Mouse (Mus musculus) intestine, embryonic 14.5 days (tissue): Measurements from ENCODE around the gene Gsap. TPM values are rescaled to one million over a fixed set of nuclear protein-coding genes. Genes with fewer than 3 reads are reported as not detected.

ENCODE experiments used
- ATAC-seq: fragments of 200-750 bp; cut with Nextera tagmentation; replicated peaks from 2 replicates; pipeline ENCODE4 v1.8.0; 2017; ENCODE audit warnings: low read depth, moderate number of reproducible peaks, moderate TSS enrichment, moderate library complexity; ENCODE audit not compliant: low FRiP score, low TSS enrichment
- DNase-seq: peaks from one replicate; pipeline ENCODE4 v3.0.0-alpha.2; 2018; ENCODE audit warnings: low spot score
- H3K27ac ChIP-seq: fragments of 300-500 bp; sonication (generic); 2 replicates; pipeline ENCODE4 v1.5.1; 2014; ENCODE audit warnings: low read depth, mild to moderate bottlenecking, control low read depth
- H3K27me3 ChIP-seq: fragments of 300-500 bp; sonication (generic); replicated peaks from 2 replicates; pipeline ENCODE4 v1.6.1; 2014; ENCODE audit warnings: low read length, control low read depth; ENCODE audit not compliant: control insufficient read depth, insufficient read depth
- H3K36me3 ChIP-seq: fragments of 300-500 bp; sonication (generic); 2 replicates; pipeline ENCODE4 v1.6.1; 2014; ENCODE audit warnings: low read length, control low read depth; ENCODE audit not compliant: control insufficient read depth, insufficient read depth
- H3K4me1 ChIP-seq: fragments of 300-500 bp; sonication (generic); replicated peaks from 2 replicates; pipeline ENCODE4 v1.6.1; 2014; ENCODE audit warnings: low read length, control low read depth, mixed read lengths; ENCODE audit not compliant: control insufficient read depth, insufficient read depth
- H3K4me2 ChIP-seq: fragments of 300-500 bp; sonication (generic); 2 replicates; pipeline ENCODE4 v1.6.1; 2014; ENCODE audit warnings: low read length
- H3K4me3 ChIP-seq: fragments of 300-500 bp; sonication (generic); 2 replicates; pipeline ENCODE4 v1.5.1; 2014; ENCODE audit warnings: low read depth, low read length, control low read depth, mixed read lengths
- H3K9ac ChIP-seq: fragments of 300-500 bp; sonication (generic); 2 replicates; pipeline ENCODE4 v1.6.1; 2014; ENCODE audit warnings: mild to moderate bottlenecking, low read length
- H3K9me3 ChIP-seq: fragments of 300-500 bp; sonication (generic); 2 replicates; pipeline ENCODE4 v1.6.1; 2016; ENCODE audit warnings: low read length, control low read depth; ENCODE audit not compliant: control insufficient read depth
- WGBS: fragments of 180-500 bp; shearing (Covaris S2); extraction: QIAGEN DNeasy Blood & Tissue Kit; methylation state at CpG from one replicate; pipeline ENCODE4 v1.1.7; 2014; 5-methylcytosine and 5-hydroxymethylcytosine counted together
- polyA plus RNA-seq: library from polyadenylated mRNA; unstranded; fragments of >200 nt; fragmentation: Nextera tagmentation; extraction: Ambion mirVana; gene quantifications from 2 replicates; pipeline ENCODE4 v1.2.1, GENCODE M21; 2014

Gsap gene
- polyA plus RNA-seq, 1 experiment from 2014 or later: 2.3 TPM

DNA sequence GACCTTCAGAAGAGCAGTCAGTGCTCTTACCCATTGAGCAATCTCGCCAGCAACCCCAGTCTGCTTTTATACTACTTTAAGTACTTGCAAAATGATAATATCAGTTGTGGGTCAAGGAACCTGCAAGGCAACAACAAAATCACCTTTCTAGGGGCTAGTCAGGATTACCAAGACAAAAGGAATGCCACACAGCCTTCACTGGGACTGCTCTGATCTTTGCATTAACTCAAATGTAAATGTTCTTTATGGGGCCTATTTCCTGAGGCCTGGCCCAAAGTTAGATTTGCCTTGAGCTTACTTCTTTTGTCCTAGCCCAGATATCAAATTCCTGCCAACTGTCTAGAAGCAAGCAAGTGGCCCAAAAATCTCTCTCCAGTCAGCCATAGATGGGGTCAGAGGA, 58.5 kb downstream of the Gsap start:
- no peak overlapping the region for H3K9ac ChIP-seq
- no peak overlapping the region for H3K27ac ChIP-seq
- ATAC-seq (no peak), DNase-seq (no peak)
- H3K36me3 ChIP-seq: no peaks in the 10 kb centered on the region
- H3K4me2 ChIP-seq: no peak overlapping the region
- 91% methylated on average over 1 of the region's 1 CpGs for WGBS
- H3K9me3 ChIP-seq: no peaks in the 10 kb centered on the region
- H3K4me1 ChIP-seq: no peaks in the 10 kb centered on the region; the same call in 1 of the 2 replicates
- no peaks in the 10 kb centered on the region for H3K27me3 ChIP-seq
- H3K4me3 ChIP-seq: no peak overlapping the region

DNA sequence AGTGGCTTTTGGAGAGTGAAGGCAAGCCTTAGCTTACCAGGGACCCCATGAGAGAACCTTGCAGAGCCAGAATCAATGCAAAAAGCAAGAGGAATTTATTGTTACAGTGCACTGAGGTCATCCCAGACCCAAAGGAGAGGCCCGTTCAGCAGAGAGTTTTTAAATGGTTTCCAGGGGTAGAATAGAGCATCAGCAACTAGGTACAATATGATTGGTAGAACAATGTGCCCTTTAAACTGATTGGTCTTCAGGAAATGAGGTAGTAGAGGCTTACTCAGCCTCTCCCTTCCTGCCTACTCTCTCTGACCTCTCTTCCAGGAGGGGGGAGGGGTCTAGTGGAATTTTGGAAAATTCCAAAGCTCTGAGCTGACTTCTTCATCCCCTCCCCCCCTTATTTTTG, 59.2 kb downstream of the Gsap start:
- DNase-seq (no peak), ATAC-seq (no peak)
- 83% methylated on average over 1 of the region's 1 CpGs for WGBS

DNA sequence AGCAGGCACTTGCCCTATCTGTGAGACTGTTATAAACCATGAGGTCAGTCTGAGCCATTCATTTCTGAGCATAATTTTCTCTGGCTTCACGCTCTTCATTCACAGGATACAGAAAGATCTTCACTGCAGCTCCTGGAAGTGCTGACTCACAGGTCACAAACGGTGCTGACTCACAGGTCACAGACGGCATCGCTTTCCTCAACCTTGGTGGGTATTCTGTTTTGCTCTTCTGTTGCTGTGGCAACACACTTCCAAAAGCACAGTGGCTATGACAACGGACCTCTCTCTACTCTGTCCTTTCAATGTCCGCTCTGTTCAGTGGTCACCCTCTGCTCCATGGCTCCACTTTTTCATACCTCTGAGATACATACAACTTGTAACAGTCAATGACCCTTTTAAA, 60.7 kb downstream of the Gsap start:
- no peak overlapping the region for H3K9ac ChIP-seq
- whole genome bisulfite sequencing: 71% methylated on average over 6 of the region's 6 CpGs
- H3K4me2 ChIP-seq: no peak overlapping the region
- DNase-seq (no peak), ATAC-seq (no peak)
- H3K27me3 ChIP-seq: no peaks in the 10 kb centered on the region
- no peaks in the 10 kb centered on the region for H3K9me3 ChIP-seq
- no peaks in the 10 kb centered on the region for H3K36me3 ChIP-seq
- no peaks in the 10 kb centered on the region; the same call in 1 of the 2 replicates for H3K4me1 ChIP-seq
- no peak overlapping the region for H3K27ac ChIP-seq
- no peak overlapping the region for H3K4me3 ChIP-seq

More for the DNA sequence above, 59.2 kb downstream of the Gsap start:
- no peaks in the 10 kb centered on the region for H3K9me3 ChIP-seq
- no peak overlapping the region for H3K27ac ChIP-seq
- H3K4me3 ChIP-seq: no peak overlapping the region
- no peak overlapping the region for H3K9ac ChIP-seq
- H3K27me3 ChIP-seq: no peaks in the 10 kb centered on the region
- H3K4me1 ChIP-seq: no peaks in the 10 kb centered on the region; the same call in 1 of the 2 replicates
- no peak overlapping the region for H3K4me2 ChIP-seq
- no peaks in the 10 kb centered on the region for H3K36me3 ChIP-seq

DNA sequence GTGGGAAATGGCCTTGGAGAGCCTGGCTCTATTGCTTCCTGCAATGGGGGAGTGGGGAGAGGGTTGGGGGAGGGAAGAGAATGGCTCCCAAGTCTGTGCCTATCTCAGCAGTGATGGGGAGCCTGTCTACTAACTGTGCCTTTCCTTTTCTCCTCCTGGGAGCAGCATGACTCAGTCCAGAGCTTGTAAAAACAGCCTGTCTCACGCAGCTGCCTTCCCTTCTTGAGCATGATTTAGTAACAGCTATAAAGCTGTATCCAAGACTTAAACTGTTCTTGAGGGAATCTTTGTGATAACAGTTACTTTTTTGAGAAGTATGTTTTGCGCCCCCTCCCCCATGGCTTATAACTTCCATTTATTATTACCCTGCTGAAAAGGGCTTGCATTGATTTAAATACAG, 61.9 kb downstream of the Gsap start:
- DNase-seq: no peak
- no peak overlapping the region for H3K27ac ChIP-seq
- no peak overlapping the region for H3K4me2 ChIP-seq
- whole genome bisulfite sequencing: 42% methylated on average over 2 of the region's 2 CpGs
- no peaks in the 10 kb centered on the region for H3K9me3 ChIP-seq
- H3K36me3 ChIP-seq: no peaks in the 10 kb centered on the region
- no peak overlapping the region for H3K9ac ChIP-seq
- no peaks in the 10 kb centered on the region; the same call in 1 of the 2 replicates for H3K4me1 ChIP-seq
- ATAC-seq: no peak
- no peaks in the 10 kb centered on the region for H3K27me3 ChIP-seq
- H3K4me3 ChIP-seq: no peak overlapping the region

DNA sequence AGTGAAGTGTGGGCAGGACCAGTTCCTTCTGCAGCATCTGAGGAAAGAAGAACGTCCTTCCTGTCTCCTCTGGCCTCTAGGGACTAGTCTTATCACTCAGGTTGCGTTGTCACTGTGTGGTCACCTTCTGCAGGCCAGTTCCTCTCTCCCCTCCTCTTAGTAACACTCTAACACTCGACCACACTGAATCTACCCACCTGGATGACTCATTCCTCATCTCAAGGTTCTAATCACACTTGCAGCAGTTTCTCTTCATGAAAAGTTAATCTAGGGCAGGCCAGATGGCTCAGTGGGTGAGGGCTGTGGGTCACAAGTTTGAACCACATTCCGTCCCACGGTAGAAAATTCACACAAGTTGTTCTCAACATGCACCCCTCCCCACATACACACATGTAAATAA, 62.8 kb downstream of the Gsap start:
- Histone ChIP-seq H3K4me1 (no peaks in the 10 kb centered on the region; the same call in 1 of the 2 replicates), H3K9ac (no peak overlapping the region), H3K4me3 (no peak overlapping the region), H3K4me2 (no peak overlapping the region), H3K27me3 (no peaks in the 10 kb centered on the region), H3K36me3 (no peaks in the 10 kb centered on the region), H3K9me3 (no peaks in the 10 kb centered on the region), H3K27ac (no peak overlapping the region)
- ATAC-seq: no peak
- no peak for DNase-seq
- 71% methylated on average over 5 of the region's 5 CpGs for WGBS

DNA sequence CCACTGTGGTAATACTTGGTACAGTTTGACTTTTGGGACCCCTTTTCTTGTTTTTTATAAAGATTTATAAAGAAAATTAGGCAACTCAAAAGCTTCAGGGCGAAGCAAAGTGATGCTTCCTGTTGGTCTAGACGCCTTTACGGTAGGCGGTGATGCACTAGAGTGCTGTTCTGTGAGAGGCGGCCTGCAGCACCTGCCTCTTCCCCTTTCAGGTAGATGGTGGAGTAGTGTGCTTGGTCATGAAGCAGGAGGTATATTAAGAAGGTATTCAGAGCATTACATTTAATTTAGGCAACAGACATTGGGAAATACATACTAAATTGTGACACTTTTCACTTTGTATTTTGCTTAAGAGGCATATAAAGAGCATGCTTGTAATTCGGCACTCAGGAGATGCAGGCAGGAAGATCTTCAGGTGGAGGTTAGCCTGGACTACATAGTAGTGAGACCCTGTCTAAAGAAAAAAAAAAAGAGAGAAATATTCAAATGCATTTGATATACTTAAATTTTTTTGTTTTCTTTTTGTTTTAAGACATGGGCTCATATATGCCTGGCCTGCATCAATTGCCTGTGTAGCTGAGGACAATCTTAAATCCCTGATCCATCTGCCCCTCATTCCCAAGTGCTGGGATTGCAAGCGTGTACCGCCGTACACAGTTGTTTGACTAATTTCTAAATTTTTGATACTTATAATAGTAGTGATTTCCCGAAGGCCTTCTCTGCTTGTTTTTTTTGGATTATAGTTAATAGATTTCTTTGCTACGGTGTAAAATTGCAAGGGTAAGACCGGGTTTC, 68.9 kb downstream of the Gsap start:
- Histone ChIP-seq H3K4me3 (no peak overlapping the region), H3K27ac (no peak overlapping the region), H3K27me3 (no peaks in the 10 kb centered on the region), H3K9me3 (no peaks in the 10 kb centered on the region), H3K36me3 (no peaks in the 10 kb centered on the region), H3K9ac (no peak overlapping the region), H3K4me1 (no peaks in the 10 kb centered on the region), H3K4me2 (no peak overlapping the region)
- no peak for DNase-seq
- 91% methylated on average over 12 of the region's 12 CpGs for WGBS
- no peak for ATAC-seq

DNA sequence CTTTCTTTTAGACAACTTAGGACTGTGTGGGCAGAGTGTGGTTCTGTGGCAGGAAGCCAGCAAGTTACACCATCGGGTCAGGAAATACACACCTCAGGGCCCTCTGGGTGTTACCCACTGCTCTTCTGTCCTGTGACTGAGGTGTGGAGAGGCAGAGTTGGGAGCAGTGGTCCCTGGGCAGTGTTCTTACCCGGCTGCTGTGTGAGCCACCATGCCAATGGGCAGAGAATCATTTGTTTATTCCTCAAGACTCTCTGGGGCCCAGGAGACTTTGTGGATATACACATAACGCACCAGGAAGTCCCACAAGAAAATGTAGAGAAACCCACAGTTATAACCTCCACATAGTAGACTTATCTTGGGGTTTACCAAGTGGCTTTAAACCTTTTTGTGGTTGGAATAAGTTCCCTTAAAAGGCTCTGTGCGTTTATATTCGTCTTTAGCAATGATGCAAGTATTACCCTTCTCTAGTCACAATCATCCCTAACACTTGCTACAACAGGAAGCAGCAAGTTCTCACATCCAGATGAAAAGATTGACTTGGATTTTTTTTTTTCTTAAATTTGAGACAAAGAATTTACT, 69.6 kb downstream of the Gsap start:
- H3K9ac ChIP-seq: no peak overlapping the region
- ATAC-seq: no peak
- DNase-seq: no peak
- H3K4me1 ChIP-seq: no peaks in the 10 kb centered on the region
- H3K4me2 ChIP-seq: no peak overlapping the region
- H3K4me3 ChIP-seq: no peak overlapping the region
- no peaks in the 10 kb centered on the region for H3K36me3 ChIP-seq
- 77% methylated on average over 5 of the region's 5 CpGs for WGBS
- no peaks in the 10 kb centered on the region for H3K27me3 ChIP-seq
- H3K27ac ChIP-seq: no peak overlapping the region
- no peaks in the 10 kb centered on the region for H3K9me3 ChIP-seq

DNA sequence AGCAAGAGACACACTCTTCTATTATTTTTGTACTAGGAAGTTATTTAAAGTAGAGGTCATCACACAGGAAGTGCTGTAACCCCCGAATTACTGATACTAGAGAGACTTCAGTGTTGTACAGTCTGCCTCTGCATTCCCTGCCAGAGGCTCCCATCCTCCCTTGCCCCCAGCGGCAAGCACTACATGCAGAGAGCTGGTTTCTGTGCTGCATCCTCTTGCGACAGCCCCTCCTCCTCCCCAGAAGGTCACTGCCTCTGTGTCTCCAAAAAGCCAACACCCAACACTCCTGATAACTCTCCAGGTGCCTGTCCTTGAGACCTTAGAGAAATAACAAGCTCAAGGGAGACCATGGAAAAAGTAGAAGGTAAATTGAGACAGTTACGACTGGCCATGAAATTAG, 71.1 kb downstream of the Gsap start:
- no peaks in the 10 kb centered on the region for H3K9me3 ChIP-seq
- WGBS: 61% methylated on average over 4 of the region's 4 CpGs
- H3K4me3 ChIP-seq: no peak overlapping the region
- H3K4me1 ChIP-seq: peaks cover 6% of the 10 kb centered on the region; the same call in 1 of the 2 replicates
- ATAC-seq (no peak), DNase-seq (no peak)
- H3K9ac ChIP-seq: no peak overlapping the region
- H3K27ac ChIP-seq: no peak overlapping the region
- no peaks in the 10 kb centered on the region for H3K27me3 ChIP-seq
- H3K4me2 ChIP-seq: no peak overlapping the region
- no peaks in the 10 kb centered on the region for H3K36me3 ChIP-seq

DNA sequence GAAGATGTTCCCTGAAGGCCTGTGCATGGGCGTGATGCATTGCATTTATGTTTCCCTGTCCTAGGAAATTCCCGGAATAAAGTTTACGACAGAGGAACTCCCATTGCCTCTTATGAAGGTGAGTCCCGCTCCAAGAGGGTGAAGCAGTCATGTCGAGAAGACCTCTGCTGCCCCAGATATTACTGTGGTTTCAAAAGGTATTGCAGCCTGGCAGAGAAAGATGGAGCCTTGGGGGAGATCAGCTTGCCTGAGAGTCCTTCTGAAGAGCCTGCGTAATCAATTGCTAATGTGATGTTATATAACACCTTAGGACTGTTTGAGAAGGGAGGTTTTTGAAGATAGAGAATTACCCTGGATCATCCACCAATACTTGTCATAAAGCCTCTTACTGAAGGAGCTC, 71.8 kb downstream of the Gsap start:
- Histone ChIP-seq H3K27me3 (no peaks in the 10 kb centered on the region), H3K4me1 (peaks cover 6% of the 10 kb centered on the region; the same call in 1 of the 2 replicates), H3K4me3 (no peak overlapping the region), H3K27ac (no peak overlapping the region), H3K9me3 (no peaks in the 10 kb centered on the region), H3K9ac (no peak overlapping the region), H3K36me3 (no peaks in the 10 kb centered on the region), H3K4me2 (no peak overlapping the region)
- DNase-seq (no peak), ATAC-seq (no peak)
- WGBS: 71% methylated on average over 6 of the region's 6 CpGs
